Mouse (Mus musculus) erythroblast, embryonic 14.5 days (primary cell): Measurements from ENCODE around the gene Ccndbp1.

ENCODE experiments used
- GATA1 ChIP-seq: IDR thresholded peaks from 2 replicates; pipeline ENCODE4 v1.6.1; 2012; ENCODE audit warnings: low read length, inconsistent platforms, mixed read lengths
- TAL1 ChIP-seq: IDR thresholded peaks from 3 replicates; pipeline ENCODE4 v1.6.1; 2012; ENCODE audit warnings: low read length, inconsistent platforms, mixed read lengths

DNA sequence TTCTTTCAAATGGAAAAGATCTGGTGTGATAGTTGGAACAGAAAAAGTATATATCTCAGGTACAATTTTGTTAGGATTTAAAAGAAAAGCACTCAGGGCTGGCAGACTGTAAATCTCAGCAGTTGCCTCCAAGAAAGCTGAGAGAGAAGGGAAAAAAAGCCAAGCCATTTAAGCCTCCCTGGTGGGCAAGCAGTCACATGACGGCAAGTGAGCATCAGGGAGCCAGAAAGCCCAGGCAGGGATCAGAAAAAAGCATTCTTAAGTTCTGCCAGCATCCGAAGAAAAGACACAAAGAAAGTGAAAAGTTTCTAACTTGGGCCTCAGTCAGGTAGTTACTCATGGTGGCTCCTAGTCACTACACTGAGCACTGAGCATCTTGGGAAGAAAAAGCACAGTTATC, 24.6 kb upstream of the Ccndbp1 start:
- TF ChIP-seq GATA1, result no peak
- no peak for TF ChIP-seq TAL1
